Mouse (Mus musculus) lung, postnatal 36 days (tissue): ENCODE results near the gene Acap3.

ENCODE experiments used
- DNase-seq: peaks from one replicate; pipeline ENCODE4 v3.0.0; 2022; ENCODE audit warnings: mixed read lengths

Gene Acap3

GRCm38 (mm10) chr4:155891551-155892001 lies at the start of gene Acap3, which contains the start of gene Pusl1:
Acap3 (plus strand) TSS chr4:155891822.
Pusl1 (minus strand) TSS chr4:155891781.
- peak; percentile 98 for DNase-seq

DNA sequence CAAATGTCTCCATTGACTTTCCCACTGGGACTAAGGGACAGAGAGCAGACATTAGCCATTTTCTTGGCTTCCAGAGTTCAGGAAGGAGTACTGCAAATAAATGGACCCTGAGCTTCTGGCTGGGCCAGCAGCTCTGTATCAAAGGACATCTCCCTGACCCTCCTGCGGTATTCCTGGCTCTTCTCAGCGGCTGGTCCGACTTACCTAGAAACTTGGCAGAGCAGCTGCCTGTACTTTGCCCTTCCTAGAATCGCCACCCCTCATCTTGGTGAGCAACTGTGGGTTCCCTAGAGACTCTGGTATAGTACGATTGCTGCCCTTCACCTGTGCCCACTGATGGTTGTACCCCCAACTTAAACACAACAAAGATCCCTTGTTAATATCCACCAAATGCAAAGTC lies 48.4 kb upstream of the Acap3 start:
- DNase-seq, result no peak

GRCm38 (mm10) chr4:155846871-155847578 lies 44.6 kb upstream of the Acap3 start, which contains the start of gene Dvl1:
Dvl1 (plus strand) TSS chr4:155847402.
- DNase-seq, result peak; percentile 90

DNA sequence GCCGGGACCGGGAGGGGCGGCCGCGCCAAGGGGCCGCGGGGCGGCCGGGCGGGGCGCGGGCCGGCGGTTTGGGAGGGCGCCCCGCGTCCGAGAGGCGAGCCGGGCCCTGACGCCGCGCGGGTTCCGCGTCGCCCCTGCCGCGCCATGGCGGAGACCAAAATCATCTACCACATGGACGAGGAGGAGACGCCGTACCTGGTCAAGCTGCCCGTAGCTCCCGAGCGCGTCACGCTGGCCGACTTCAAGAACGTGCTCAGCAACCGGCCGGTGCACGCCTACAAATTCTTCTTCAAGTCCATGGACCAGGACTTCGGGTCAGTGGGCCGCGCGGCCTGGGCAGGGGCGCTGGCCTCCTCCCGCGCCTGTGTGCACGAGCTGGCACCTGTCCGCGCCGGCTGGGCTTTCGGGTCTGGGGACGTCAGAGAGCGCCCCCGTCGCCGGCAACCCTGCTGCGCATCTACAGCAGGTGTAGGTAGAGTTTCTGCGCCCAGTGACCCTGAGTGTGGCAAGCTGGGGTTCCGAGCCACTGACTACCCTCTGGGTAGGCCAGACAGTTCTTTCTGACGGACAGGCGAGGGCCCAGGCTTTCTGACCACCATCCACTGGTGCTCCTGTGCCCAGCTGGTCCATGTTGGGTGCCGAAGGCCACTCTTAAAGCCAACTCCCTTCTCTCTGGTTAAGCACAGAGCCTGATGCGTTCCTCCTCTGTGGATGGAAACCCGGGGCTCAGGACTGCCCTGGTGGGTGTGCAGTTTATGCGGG lies 43.9 kb upstream of the Acap3 start:
- peak; percentile 47 for DNase-seq

DNA sequence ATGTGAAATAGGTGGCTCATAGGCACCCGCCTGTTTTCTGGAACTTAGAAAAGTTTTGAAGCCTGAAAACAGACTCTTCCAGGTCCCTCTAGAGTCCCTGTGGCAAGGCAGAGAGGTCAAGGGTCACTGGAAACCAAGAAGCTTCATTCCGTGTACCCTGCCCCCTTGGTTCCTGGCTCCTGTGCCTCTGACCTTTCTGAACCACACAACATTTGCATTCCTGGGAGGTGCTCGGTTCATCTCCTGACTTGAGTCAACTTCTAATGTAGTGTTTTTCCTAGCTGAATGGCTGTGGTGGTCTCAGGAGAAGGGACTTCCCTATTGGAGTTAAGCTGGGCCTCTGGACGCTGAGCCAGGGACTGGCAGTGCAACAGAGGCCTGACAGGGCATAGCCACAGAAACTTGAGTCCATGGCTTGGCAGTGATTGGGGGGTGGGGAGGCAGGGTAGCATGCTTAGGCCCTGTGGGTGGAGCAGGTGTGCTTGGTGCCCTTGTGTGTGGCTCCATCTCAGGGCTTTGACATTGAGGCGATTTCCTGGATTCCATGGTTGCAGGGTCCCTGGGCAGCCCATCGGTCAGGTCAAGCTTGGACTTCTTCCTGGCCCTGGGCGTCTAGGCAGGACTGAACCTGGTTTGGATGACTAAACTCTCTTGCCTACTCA lies 43.1 kb upstream of the Acap3 start:
- no peak for DNase-seq

DNA sequence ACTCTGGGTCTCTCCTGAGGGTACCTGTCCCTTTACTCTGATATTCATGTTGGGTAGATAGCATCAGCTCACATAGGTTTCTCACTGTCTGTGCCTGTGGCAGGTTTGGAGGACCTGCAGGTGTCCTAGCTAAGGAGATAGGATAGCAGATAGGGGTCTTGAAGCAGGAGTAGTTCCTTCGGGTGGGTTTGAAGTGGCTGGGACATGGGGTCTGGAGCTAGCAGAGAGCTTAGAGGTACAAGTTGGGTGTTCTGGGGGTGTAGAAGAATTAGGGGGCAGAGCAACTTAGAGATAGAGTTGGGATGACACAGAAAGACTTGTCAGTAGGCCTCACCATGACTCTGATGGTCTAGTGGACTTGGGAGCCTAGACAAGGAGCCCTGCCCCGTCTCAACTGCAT lies 42.2 kb upstream of the Acap3 start:
- DNase-seq, result no peak

- no peak for DNase-seq
Observed at GRCm38 (mm10) chr4:155849792-155850451, 41.7 kb upstream of the Acap3 start.

GRCm38 (mm10) chr4:155851368-155851767 lies 40.3 kb upstream of the Acap3 start:
- DNase-seq, result no peak

DNA sequence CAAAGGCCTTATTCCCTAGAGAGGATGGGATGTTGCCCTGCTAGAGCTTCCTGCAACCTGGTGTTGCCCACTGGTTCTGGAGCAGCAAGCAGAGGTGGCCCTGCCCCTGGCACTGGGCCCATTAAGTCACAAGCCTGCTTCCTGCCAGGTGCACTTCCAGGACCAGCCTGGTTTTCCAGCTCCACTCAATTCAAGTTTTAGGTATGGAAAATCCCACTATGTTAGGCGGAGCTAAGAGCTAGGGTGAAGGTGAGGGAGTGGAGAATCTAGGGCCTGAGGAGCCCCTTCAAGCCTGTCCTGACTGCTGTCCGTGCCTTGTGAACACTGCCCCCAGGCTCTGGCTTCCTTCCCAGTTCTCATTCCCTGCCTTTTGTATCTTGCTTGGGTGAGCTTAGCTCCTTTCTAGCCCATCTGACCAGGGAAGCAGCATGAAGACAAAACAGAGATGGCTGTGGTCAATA lies 39.6 kb upstream of the Acap3 start:
- no peak for DNase-seq

DNA sequence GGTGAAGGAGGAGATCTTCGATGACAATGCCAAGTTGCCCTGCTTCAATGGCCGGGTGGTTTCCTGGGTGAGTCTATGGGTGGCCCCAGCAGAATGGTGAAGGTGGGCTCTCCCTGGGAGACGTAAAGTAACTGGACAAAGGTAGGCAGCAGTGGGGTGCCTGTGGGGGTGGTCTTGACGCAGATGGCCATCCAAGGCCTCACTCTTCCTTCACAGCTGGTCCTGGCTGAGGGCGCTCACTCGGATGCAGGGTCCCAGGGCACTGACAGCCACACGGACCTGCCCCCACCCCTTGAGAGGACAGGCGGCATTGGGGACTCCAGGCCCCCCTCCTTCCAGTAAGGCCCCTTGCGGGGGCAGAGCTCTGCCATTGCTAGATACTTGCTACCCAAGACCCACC lies 38.2 kb upstream of the Acap3 start:
- no peak for DNase-seq

DNA sequence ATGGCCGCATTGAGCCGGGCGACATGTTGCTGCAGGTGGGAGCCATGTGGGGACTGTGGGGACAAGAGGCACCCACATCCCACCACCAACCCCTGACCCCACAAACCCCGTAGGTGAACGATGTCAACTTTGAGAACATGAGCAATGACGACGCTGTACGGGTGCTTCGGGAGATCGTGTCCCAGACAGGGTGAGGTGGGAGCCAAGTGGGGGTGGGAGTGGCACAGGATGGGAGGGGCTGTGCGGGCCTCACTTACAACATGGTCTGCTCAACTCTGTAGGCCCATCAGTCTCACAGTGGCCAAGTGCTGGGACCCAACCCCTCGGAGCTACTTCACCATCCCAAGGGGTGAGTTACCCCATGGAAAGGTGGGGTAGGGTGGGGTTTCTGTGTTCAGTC lies 36.6 kb upstream of the Acap3 start:
- no peak for DNase-seq

DNA sequence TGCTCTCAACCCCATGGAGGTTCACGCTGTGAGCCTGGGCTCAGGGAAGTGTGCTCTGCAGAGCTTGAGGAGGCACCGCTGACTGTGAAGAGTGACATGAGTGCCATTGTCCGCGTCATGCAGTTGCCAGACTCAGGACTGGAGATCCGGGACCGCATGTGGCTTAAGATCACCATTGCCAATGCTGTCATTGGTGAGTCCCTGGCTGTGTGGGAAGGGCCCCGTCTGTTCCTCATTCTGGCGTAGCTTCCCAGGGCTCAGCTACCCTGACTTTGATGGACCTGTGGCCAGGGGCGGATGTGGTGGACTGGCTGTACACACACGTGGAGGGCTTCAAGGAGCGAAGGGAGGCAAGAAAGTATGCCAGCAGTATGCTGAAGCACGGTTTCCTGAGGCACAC lies 35.6 kb upstream of the Acap3 start:
- DNase-seq, result no peak

- no peak for DNase-seq
Observed at GRCm38 (mm10) chr4:155856881-155857280, 34.7 kb upstream of the Acap3 start.

DNA sequence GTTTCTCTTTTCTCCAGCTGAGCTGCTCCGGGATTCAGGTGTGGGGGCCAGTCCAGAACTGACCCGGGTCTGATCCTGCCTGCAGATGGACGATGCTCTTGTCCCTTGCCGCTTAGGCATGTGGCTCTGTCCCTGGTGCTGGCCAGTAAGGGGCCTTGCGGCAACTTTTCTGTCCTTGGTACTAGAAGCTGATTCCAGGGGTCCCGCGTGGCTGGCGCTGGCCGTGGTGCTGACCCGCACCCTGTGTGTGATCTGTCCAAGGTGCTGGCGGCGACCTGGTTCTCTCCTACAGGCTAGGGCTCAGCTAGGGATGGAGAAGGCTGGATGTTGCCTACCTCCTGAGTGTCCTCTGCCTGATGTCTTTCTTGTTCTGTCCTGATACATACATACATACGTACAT lies 32.3 kb upstream of the Acap3 start:
- DNase-seq, result no peak

- DNase-seq, result no peak
Observed at GRCm38 (mm10) chr4:155861787-155862186, 29.8 kb upstream of the Acap3 start.

DNA sequence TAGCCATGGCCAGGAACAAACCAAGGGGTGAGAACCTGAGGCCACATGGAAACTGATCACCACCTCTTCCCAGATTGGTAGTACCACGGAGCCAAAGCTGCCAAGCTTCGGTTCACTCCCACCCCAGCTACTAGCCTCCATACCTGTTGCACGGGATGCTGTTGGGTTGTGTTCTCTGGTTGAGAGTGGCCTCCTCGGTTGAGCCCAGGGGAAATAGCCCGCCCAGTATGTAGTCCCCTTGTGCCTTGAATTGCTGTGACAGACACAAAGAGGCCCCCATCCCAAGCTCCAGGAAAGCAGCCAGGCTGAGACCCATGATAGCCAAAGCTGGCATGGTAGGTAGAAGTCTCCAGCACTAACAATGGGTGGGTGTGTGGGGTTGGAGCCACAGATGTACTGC lies 28.6 kb upstream of the Acap3 start, which contains the start of gene Tas1r3:
TSS of gene Tas1r3 (minus strand) at position 362 of the 400 bp plus-strand sequence.
- no peak for DNase-seq

DNA sequence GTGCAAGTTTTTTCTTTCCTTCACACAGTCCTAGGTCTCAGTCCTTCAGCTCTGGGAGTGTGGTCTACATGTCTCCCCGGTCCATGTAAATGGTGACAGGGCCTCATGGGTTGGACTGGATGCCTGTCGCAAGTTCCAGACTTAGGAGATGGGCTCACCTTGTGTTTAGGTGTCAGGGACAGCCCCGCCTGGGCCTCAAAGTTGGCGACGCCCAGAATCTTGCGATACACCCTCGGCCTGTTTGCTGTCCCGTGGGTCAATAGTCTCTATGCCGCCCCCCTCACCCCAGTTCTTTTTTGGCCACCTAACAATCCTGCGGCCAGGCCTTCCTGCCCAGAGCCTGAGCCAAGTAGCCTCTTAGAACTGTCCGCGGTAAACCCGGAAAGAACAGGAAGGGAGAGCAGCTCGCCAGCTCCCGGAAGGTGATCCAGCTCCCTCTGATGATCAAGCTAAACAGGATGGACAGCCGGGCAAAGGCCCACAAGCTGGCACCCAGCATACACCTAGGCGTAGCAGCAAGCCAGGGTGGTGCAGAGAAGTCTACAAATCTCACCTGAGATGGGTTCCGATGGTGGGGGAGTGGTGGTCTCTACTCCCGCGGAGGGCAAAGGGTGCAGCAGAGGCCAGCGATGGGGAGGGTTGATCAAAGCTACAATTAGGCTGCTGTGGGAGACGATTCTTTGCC lies 22.9 kb upstream of the Acap3 start:
- DNase-seq, result peak; percentile 38

- peak; percentile 98 for DNase-seq
Observed at GRCm38 (mm10) chr4:155869317-155870033, 22.1 kb upstream of the Acap3 start, which contains the start of the genes Cptp and Ints11. Cptp (minus strand) TSS chr4:155869440. Ints11 (plus strand) TSS chr4:155869546.

DNA sequence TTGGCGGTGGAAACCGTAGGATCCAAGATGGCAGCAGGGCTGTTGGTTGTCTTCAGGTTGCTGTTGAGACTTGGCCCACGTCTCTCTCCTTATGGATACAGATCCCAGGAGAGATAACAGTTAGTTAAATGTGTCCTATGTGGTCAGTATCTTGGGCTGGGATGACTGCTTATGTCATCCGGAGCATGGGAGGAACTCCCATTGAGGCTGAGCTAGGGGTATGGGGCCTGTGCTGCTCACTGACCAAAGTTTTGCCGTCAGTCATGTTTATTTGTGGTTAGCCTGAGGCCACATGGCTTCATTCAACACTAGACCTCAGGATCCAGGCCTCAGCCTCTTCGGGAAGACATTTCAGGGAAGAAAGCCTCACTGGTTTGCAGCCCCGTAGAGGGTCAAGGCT lies 20.2 kb upstream of the Acap3 start:
- no peak for DNase-seq

GRCm38 (mm10) chr4:155883587-155883986 lies 8.0 kb upstream of the Acap3 start:
- no peak for DNase-seq

DNA sequence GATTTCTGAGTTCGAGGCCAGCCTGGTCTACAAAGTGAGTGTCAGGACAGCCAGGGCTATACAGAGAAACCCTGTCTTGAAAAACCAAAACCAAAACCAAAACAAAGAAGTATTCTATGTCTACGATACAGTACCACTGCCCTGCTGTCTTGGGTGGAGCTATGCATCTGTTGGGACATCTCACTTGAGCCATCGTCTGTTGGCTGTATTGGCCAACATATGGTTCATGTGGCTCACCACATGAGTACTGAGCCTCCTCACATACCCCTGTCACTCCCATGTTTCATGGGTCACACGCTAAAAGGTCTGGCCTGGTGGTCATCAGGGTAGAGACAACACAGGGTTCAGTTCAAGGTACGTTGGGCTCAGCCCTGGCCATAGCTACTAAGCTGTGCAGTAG lies 5.3 kb upstream of the Acap3 start:
- no peak for DNase-seq
